Mouse (Mus musculus): Measurements from ENCODE around the gene Siah3. TPM values are rescaled to one million over a fixed set of nuclear protein-coding genes. Genes with fewer than 3 reads are reported as not detected.
A peak's percentile ranks its signal among the peaks of the same experiment; 100 is the strongest.

Gene Siah3
- polyA plus RNA-seq, 1 experiment from 2014 or later, result 0.08 TPM

DNA sequence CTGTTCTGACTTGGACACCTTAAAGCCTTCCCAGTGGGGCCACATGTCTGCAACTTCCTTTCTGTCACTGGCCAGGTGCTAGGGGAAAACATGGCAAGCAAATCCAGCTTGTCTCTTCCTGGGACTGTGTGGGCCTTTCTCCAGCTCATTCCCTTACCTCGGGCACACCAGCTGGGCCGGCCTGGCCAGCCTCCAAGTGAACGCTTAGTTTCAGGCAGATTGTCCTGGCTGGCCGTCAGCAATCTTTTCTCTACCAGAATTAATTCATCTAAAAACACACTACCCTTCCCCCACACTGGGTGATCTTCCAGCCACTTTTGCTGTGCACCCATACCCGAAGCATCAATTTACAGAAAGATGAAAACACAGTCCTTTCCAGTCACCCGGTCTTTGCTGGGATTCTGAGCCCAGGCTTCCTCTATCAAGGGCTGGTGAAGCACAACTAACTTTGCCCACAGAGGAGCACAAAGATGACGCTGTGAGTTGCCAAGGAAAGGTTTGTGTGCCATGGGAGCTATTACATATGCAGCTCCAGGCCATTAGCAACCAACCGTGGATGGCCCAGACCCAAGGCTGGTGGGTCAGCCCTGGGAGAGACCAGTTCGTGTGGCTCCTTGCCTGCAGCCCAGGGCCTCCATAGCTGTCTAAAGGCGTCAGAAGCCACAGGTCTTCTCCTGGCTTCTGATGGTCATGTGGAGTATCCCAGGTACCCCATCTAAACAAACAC lies 71.8 kb downstream of the Siah3 start:
- H3K27ac ChIP-seq, result no peak overlapping the region
- 77% methylated on average over 10 of the region's 10 CpGs for WGBS
- peak; percentile 54; the same call in 1 of the 2 replicates for ATAC-seq (ENCODE audit: insufficient number of reproducible peaks, insufficient read depth, low FRiP score, low TSS enrichment, low read depth)

DNA sequence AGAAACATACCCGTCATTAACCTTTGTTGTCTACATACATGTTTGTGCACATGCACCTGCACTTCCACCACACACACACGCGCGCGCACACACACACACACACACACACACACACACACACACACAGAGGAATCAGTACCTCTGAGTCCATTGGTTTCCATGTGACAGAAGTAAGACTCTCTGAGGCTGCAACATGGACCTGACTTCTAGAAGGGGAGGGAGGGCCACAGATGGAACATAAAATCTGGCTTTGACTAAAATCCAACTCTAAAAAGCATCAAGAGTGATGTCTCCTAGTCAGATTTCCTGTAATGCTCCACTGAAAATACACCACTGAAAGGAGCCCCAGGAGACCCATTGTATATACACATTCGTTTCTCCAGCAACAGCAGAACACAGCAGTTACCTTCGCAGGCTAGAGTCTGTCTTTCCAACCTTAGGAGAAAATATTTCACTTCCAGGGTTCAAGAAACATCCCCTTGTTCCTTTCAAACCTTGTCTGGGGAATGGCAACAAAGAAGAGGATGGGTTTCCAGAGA lies 75.1 kb downstream of the Siah3 start:
- no peaks in the 10 kb centered on the region for H3K9me3 ChIP-seq
- ATAC-seq (ENCODE audit: insufficient number of reproducible peaks, insufficient read depth, low FRiP score, low TSS enrichment, low read depth), result 0 out of 2 replicates have a peak, but pooled peaks have one; percentile 15
- H3K27ac ChIP-seq, result 0 out of 2 replicates have a peak overlapping the region, but pooled peaks have one; percentile 45
- H3K36me3 ChIP-seq, result no peaks in the 10 kb centered on the region
- H3K4me1 ChIP-seq (replicated peaks), result peaks cover 41% of the 10 kb centered on the region
- 73% methylated on average over 7 of the region's 7 CpGs for WGBS
- H3K27me3 ChIP-seq, result no peaks in the 10 kb centered on the region; the same call in 1 of the 2 replicates
- H3K4me2 ChIP-seq, result no peak overlapping the region
- H3K4me3 ChIP-seq (replicated peaks), result no peak overlapping the region
- no peak overlapping the region for H3K9ac ChIP-seq (replicated peaks)

More for the DNA sequence above, 71.8 kb downstream of the Siah3 start:
- H3K4me3 ChIP-seq (replicated peaks), result no peak overlapping the region
- no peaks in the 10 kb centered on the region for H3K36me3 ChIP-seq
- no peak overlapping the region for H3K9ac ChIP-seq (replicated peaks)
- H3K9me3 ChIP-seq, result no peaks in the 10 kb centered on the region
- H3K27me3 ChIP-seq, result no peaks in the 10 kb centered on the region; the same call in 1 of the 2 replicates
- H3K4me1 ChIP-seq (replicated peaks), result peaks cover 35% of the 10 kb centered on the region
- no peak overlapping the region for H3K4me2 ChIP-seq

DNA sequence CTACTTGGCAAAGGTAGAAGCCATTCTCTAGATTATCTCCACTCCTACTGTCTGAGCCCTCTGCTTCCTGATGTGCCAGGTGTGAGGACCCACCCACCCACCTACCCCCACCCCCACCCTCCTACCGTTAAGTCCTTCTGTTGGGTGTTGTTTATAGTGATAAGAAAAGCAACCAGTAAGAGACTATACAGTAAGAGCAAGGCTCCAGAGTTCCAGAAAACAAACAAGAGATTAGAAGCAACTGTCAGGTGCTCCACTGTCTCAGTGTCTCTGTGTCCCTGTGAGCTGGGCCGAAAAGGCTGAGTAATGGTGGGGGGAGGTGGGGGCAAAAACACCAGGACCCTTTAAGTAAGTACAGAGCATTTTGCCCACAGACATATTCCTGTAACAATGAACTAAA lies 83.4 kb downstream of the Siah3 start:
- no peak overlapping the region for H3K4me2 ChIP-seq
- H3K9me3 ChIP-seq, result no peaks in the 10 kb centered on the region
- H3K36me3 ChIP-seq, result no peaks in the 10 kb centered on the region
- WGBS, result 31% methylated on average over 2 of the region's 2 CpGs
- no peak overlapping the region for H3K27ac ChIP-seq
- peaks cover 38% of the 10 kb centered on the region for H3K4me1 ChIP-seq (replicated peaks)
- no peaks in the 10 kb centered on the region for H3K27me3 ChIP-seq
- H3K9ac ChIP-seq (replicated peaks), result no peak overlapping the region
- ATAC-seq (ENCODE audit: insufficient number of reproducible peaks, insufficient read depth, low FRiP score, low TSS enrichment, low read depth), result no peak
- no peak overlapping the region for H3K4me3 ChIP-seq (replicated peaks)

DNA sequence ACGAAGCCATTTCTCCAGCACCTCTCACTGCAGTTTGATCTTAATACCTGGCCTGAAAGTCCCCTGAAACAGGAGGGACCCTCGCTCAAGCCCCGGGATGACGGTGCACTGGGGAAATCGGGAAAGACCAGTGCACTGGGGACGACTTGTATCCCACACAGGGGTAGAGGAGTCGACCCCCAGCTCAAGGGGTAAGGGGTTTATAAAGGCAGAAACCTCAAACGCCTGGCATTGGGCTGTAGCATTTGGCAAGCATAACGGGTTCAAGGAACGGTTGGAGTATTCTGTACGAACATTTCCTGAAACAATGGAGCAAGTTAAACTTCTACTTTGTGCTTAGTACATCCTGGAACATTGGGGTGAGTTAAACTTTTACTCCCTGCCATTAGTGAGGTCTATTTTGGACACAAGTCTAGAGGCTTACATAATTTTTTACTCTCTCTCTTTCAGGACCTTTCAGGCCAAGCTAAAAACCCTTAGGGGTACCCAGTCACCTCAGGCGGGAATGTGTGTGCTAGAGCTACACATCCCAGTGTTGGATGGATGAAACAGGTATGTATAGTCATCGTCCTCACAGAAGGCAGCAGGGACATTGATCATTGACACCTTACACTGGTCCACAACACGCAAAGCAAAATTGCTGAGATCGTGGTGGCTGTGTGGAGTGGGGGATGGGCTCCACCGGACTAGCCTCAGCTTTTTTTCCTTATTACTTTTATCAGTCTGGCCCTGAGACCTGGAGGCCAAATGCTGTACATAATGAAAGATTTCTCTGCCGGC lies 84.6 kb downstream of the Siah3 start:
- Histone ChIP-seq H3K36me3 (no peaks in the 10 kb centered on the region), H3K4me1 (replicated peaks) (peaks cover 38% of the 10 kb centered on the region), H3K4me2 (no peak overlapping the region), H3K9ac (replicated peaks) (no peak overlapping the region), H3K9me3 (no peaks in the 10 kb centered on the region), H3K4me3 (replicated peaks) (no peak overlapping the region), H3K27me3 (no peaks in the 10 kb centered on the region), H3K27ac (no peak overlapping the region)
- 65% methylated on average over 17 of the region's 17 CpGs for WGBS
- no peak for ATAC-seq (ENCODE audit: insufficient number of reproducible peaks, insufficient read depth, low FRiP score, low TSS enrichment, low read depth)

DNA sequence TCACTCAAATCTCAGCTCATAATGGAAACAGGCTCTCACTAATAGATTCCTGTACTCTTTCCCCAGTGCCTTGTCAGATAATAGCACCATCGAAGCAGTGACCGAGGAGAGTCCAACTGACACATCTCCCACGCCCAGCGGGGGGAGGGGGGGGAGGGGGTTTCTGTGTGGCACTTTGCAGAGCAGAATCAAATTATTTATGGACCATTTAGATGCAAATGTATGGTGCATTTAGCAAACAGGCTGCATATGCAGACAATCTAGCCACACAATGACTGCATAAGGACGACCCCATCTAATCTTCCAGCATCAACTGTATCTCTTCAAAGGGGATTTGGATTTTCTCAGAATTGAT lies 85.2 kb downstream of the Siah3 start:
- Histone ChIP-seq H3K9ac (replicated peaks) (no peak overlapping the region), H3K27me3 (no peaks in the 10 kb centered on the region), H3K4me1 (replicated peaks) (peaks cover 38% of the 10 kb centered on the region), H3K36me3 (no peaks in the 10 kb centered on the region), H3K4me3 (replicated peaks) (no peak overlapping the region), H3K4me2 (no peak overlapping the region), H3K9me3 (no peaks in the 10 kb centered on the region), H3K27ac (peak overlapping the region; percentile 36; the same call in 1 of the 2 replicates)
- ATAC-seq (ENCODE audit: insufficient number of reproducible peaks, insufficient read depth, low FRiP score, low TSS enrichment, low read depth), result no peak
- 24% methylated on average over 5 of the region's 5 CpGs for WGBS

DNA sequence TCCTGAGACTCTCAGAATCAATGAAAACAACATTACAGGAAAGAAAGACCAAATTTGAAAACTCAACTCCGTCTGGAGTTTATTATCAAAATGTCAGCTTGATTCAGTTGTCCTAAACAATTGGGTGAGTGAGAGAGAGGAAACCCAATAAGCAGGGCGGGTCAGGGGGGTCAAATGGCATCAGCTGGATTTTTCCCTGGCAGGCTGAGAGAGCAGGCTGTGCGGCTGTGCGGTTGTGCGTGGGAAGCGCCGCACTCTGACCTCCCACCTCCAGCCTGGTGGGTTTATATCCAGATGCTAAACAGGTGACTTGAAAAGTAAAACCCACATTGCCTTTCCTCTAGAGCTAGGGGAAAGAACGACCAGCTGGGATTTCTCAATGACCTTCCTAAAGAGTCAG lies 85.9 kb downstream of the Siah3 start:
- WGBS, result 4% methylated on average over 8 of the region's 8 CpGs
- H3K9me3 ChIP-seq, result no peaks in the 10 kb centered on the region
- no peak overlapping the region for H3K4me3 ChIP-seq (replicated peaks)
- H3K27ac ChIP-seq, result peak overlapping the region; percentile 36; the same call in 1 of the 2 replicates
- no peak overlapping the region for H3K9ac ChIP-seq (replicated peaks)
- H3K4me2 ChIP-seq, result no peak overlapping the region
- peak; percentile 66; the same call in 1 of the 2 replicates for ATAC-seq (ENCODE audit: insufficient number of reproducible peaks, insufficient read depth, low FRiP score, low TSS enrichment, low read depth)
- no peaks in the 10 kb centered on the region for H3K36me3 ChIP-seq
- H3K27me3 ChIP-seq, result no peaks in the 10 kb centered on the region
- peaks cover 35% of the 10 kb centered on the region for H3K4me1 ChIP-seq (replicated peaks)

DNA sequence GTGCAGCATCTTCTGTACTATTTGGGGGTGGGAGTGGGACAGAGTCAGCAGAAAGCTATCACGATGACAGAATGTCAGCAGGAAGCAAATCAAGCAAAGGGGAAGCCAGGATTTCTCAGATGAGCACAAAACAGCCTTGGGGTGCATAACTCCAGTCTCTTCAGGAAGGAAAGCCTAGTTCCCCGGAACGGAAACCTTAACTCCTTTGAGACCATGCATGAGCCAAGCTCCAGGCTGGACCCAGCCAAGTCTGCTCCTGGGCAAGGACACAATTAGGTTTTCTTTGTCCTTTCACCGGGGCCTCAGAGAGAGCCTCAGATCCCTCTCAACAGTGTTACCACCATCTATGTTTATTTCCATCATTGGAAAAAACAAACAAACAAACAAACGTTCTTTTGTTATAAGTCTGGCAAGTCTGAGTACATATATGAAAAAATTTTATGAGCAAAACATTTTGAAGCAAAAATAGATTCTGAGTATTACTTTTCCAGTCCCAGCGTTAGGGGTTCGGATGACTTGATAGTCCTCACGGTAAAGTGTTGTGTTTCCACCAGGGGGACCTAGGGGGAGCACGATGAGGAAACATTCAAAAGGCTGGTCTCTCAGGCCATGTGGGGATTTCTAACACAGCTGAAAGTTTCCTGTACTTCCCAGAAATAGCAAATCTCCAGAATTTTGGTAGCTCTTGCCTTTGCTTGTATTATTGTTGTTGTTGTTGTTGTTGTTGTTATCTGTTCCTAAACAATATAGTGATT lies 106.0 kb downstream of the Siah3 start:
- Histone ChIP-seq H3K4me3 (replicated peaks) (no peak overlapping the region), H3K9ac (replicated peaks) (no peak overlapping the region), H3K4me1 (replicated peaks) (no peaks in the 10 kb centered on the region), H3K27ac (no peak overlapping the region), H3K4me2 (no peak overlapping the region), H3K9me3 (no peaks in the 10 kb centered on the region), H3K36me3 (no peaks in the 10 kb centered on the region), H3K27me3 (no peaks in the 10 kb centered on the region)
- ATAC-seq (ENCODE audit: insufficient number of reproducible peaks, insufficient read depth, low FRiP score, low TSS enrichment, low read depth), result no peak
- 54% methylated on average over 9 of the region's 9 CpGs for WGBS

DNA sequence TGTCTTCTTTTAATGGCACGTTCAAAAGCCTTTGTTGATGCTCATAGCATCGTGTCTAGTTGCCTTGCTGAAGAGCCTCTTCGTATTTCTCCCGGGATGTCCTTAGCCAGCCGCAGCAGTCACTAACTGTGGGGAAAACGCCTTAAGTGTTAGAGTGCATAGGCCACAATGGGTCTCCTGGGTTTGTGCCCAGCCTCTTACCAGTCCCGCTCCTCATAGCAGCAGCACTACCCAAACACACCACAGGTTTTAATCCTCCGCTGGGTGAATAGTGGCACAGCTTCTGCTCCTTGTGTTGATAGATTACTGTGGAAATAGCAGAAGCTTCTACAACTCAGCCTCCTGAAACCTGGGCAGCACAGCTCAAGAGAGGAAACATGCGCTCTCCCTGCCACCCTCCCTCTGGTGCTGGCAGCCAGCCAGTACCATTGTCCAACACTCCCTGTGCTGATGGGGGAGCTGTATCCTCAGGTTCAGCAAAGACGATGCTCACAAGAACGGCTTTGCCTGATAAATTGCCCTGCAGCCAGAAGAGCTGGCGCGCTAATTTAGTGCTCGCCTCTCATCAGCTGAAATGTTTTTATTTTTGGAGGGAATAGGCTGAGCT lies 109.9 kb downstream of the Siah3 start:
- Histone ChIP-seq H3K27ac (no peak overlapping the region), H3K9me3 (no peaks in the 10 kb centered on the region), H3K36me3 (no peaks in the 10 kb centered on the region), H3K27me3 (no peaks in the 10 kb centered on the region), H3K4me1 (replicated peaks) (no peaks in the 10 kb centered on the region), H3K9ac (replicated peaks) (no peak overlapping the region), H3K4me3 (replicated peaks) (no peak overlapping the region), H3K4me2 (no peak overlapping the region)
- 82% methylated on average over 14 of the region's 14 CpGs for WGBS
- ATAC-seq (ENCODE audit: insufficient number of reproducible peaks, insufficient read depth, low FRiP score, low TSS enrichment, low read depth), result no peak

DNA sequence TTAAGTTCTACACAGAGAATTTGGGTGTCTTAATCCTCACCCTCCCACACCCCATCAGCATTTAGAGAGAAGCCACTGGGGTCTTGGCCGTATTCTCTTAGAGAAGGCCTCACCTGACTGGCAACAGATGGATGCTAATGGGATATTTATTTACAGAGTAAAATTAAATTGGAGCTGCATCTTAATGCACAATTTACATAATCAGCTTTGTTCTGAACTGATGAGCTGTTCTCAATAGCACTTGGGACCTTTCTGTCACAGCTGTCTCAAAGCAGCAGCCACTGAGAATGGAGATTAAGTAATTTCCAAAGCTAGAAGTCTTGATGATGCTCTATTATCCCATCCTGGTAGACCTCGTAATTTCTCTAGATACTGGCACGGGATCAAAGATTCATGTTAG lies 110.5 kb downstream of the Siah3 start:
- WGBS, result 80% methylated on average over 3 of the region's 3 CpGs
- Histone ChIP-seq H3K4me3 (replicated peaks) (no peak overlapping the region), H3K9me3 (no peaks in the 10 kb centered on the region), H3K4me1 (replicated peaks) (no peaks in the 10 kb centered on the region), H3K36me3 (no peaks in the 10 kb centered on the region), H3K9ac (replicated peaks) (no peak overlapping the region), H3K27ac (no peak overlapping the region), H3K27me3 (no peaks in the 10 kb centered on the region), H3K4me2 (no peak overlapping the region)
- no peak for ATAC-seq (ENCODE audit: insufficient number of reproducible peaks, insufficient read depth, low FRiP score, low TSS enrichment, low read depth)

DNA sequence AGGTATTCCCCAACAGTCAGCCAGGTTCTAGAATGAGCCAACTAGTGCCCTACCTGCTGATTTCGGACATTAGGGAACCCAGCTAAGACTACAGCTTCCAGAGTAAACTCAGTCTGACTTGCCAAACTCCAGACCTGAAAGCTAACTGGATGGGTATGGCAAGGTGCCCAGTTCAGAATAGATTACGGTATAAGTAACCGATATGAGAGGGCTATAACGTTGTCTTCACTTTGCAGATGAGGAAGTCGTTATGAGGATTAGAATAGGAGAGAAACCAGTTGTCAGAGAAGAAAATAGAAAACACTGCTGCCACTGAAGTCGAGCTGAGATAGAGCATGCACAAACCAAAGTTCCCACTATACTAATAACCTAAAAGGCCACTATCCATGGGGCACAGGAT lies 123.2 kb downstream of the Siah3 start:
- Histone ChIP-seq H3K9me3 (no peaks in the 10 kb centered on the region), H3K27me3 (no peaks in the 10 kb centered on the region), H3K27ac (no peak overlapping the region), H3K4me1 (replicated peaks) (peaks cover 3% of the 10 kb centered on the region; the same call in 1 of the 2 replicates), H3K9ac (replicated peaks) (no peak overlapping the region), H3K36me3 (no peaks in the 10 kb centered on the region), H3K4me2 (no peak overlapping the region), H3K4me3 (replicated peaks) (no peak overlapping the region)
- ATAC-seq (ENCODE audit: insufficient number of reproducible peaks, insufficient read depth, low FRiP score, low TSS enrichment, low read depth), result no peak
- WGBS, result 79% methylated on average over 6 of the region's 6 CpGs

Measured in limb, embryonic 12.5 days (tissue).